Mouse (Mus musculus): ENCODE measurements around the gene Slc6a5. TPM values are rescaled to one million over a fixed set of nuclear protein-coding genes. Genes with fewer than 3 reads are reported as not detected.

Slc6a5 gene
- polyA plus RNA-seq, 1 experiment from 2014 or later, result not detected

DNA sequence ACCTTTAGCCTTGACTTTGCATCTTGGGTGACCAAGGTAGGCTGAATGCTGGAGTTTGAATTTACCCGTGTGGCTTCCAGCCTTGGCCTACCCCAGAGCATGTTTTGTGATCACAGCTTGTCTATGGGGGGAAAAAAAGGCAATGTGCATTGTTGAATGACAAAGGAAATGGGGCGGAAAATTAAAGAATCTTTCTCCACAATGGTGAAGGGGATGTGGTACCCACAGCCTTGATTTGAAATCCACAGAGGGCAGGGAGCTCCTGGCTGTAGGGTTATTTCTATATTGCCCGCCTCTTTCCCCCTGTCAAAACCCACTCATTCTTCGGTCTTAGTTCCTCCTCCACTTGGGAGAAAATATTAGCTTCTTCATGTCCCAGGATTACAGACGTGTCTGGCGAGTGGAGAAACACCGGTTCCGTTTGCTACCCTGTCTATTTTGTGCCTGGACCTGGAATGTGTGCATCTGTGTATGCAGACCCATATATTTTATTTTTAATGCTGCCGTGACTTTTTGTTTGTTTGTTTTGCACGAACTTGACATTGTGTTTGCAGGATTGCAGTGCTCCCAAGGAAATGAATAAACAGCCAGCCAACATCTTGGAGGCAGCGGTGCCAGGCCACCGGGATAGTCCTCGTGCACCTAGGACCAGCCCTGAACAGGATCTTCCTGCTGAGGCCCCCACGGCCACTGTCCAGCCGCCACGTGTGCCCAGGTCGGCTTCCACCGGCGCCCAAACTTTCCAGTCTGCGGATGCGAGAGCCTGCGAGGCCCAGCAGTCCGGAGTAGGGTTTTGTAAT, 1.4 kb downstream of the Slc6a5 start:
- 8% methylated on average over 23 of the region's 23 CpGs for WGBS
- H3K27me3 ChIP-seq (replicated peaks; ENCODE audit: insufficient read depth, low read length), result peaks cover 85% of the 10 kb centered on the region
- DNase-seq (ENCODE audit: low spot score) (no peak), ATAC-seq (no peak)
- no peak overlapping the region for H3K4me3 ChIP-seq (ENCODE audit: low read depth, low read length)
- no peak overlapping the region for H3K9ac ChIP-seq (replicated peaks; ENCODE audit: low read depth)
- TF ChIP-seq EP300 (IDR thresholded peaks at IDR 0.05) (no peak), CTCF (IDR thresholded peaks at IDR 0.05) (no peak)
- no peaks in the 10 kb centered on the region for H3K36me3 ChIP-seq (ENCODE audit: insufficient read depth, low read length)
- H3K4me1 ChIP-seq (ENCODE audit: insufficient read depth, low read depth, low read length), result no peaks in the 10 kb centered on the region
- no peak overlapping the region for H3K4me2 ChIP-seq (replicated peaks; ENCODE audit: low read depth, low read length)
- no peak overlapping the region for H3K27ac ChIP-seq (ENCODE audit: low read length)
- no peaks in the 10 kb centered on the region for H3K9me3 ChIP-seq (ENCODE audit: low read length)

DNA sequence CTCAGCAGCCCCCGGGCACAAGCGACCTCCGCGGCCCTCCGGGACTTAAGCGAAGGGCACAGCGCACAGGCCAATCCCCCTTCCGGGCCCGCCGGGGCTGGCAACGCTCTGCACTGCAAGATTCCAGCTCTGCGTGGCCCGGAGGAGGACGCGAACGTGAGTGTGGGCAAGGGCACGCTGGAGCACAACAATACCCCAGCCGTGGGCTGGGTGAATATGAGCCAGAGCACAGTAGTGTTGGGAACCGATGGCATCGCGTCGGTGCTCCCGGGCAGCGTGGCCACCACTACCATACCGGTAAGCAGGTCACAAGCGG, 2.0 kb downstream of the Slc6a5 start:
- ATAC-seq (no peak), DNase-seq (ENCODE audit: low spot score) (no peak)
- H3K36me3 ChIP-seq (ENCODE audit: insufficient read depth, low read length), result no peaks in the 10 kb centered on the region
- H3K27me3 ChIP-seq (replicated peaks; ENCODE audit: insufficient read depth, low read length), result peaks cover 87% of the 10 kb centered on the region
- no peaks in the 10 kb centered on the region for H3K9me3 ChIP-seq (ENCODE audit: low read length)
- no peak for TF ChIP-seq CTCF (IDR thresholded peaks at IDR 0.05)
- TF ChIP-seq EP300 (IDR thresholded peaks at IDR 0.05), result no peak
- H3K4me1 ChIP-seq (ENCODE audit: insufficient read depth, low read depth, low read length), result no peaks in the 10 kb centered on the region
- H3K4me3 ChIP-seq (ENCODE audit: low read depth, low read length), result no peak overlapping the region
- H3K9ac ChIP-seq (replicated peaks; ENCODE audit: low read depth), result no peak overlapping the region
- H3K27ac ChIP-seq (ENCODE audit: low read length), result no peak overlapping the region
- 3% methylated on average over 26 of the region's 26 CpGs for WGBS
- H3K4me2 ChIP-seq (replicated peaks; ENCODE audit: low read depth, low read length), result no peak overlapping the region

DNA sequence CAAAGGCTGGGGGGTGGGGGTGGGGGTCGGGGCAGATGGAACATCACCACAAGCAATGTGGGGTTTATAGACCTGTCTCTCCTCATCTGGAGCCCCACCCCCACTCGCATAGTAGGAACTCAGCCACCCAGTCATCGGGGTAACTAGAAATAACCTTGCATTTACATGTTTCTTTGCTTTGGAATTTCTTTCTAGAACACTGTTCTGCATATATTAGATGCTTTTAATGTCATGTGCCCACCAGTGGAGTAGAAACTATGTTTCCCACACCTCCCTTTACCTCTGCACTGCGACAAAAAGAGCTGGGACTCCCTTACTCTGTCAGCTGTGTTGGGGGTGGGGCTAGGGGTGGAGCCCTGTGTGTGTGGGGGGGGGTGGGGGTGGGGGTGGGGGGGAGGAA, 3.2 kb downstream of the Slc6a5 start:
- H3K27ac ChIP-seq (ENCODE audit: low read length), result no peak overlapping the region
- H3K4me3 ChIP-seq (ENCODE audit: low read depth, low read length), result no peak overlapping the region
- H3K27me3 ChIP-seq (replicated peaks; ENCODE audit: insufficient read depth, low read length), result peaks cover 76% of the 10 kb centered on the region
- H3K9ac ChIP-seq (replicated peaks; ENCODE audit: low read depth), result no peak overlapping the region
- no peaks in the 10 kb centered on the region for H3K9me3 ChIP-seq (ENCODE audit: low read length)
- H3K36me3 ChIP-seq (ENCODE audit: insufficient read depth, low read length), result no peaks in the 10 kb centered on the region
- no peak for ATAC-seq
- WGBS, result 1% methylated on average over 4 of the region's 4 CpGs
- DNase-seq (ENCODE audit: low spot score), result no peak
- no peaks in the 10 kb centered on the region for H3K4me1 ChIP-seq (ENCODE audit: insufficient read depth, low read depth, low read length)
- TF ChIP-seq EP300 (IDR thresholded peaks at IDR 0.05), result no peak
- no peak for TF ChIP-seq CTCF (IDR thresholded peaks at IDR 0.05)
- no peak overlapping the region for H3K4me2 ChIP-seq (replicated peaks; ENCODE audit: low read depth, low read length)

DNA sequence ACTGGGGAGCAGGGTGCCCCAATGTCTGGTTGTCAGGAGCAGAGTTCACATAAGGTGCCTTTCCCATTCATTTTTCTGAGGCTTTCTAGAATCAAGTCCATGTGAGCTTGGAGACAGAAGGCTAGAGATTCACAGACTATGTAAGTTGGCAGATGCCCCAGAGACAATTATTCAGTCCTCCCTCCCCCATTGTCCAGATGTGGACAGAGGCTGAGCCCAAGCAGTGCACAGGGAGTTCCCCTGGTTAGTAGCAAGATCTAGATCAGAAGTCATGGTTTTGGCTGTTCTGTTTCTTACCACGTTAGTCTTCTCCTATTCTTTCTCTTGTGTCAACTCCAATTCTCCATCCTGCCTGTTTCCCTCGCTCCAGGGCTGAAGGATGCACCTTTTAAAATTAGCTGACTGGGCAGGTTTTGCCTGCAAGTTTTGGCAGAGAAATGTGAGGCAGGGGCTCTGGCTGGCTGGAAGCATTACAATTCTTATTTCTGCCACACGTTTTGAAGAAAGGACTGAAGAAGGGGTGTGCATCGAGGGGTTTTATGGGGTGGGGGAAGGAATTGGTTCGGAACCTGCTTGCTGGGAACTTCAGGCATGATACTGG, 3.9 kb downstream of the Slc6a5 start:
- H3K27me3 ChIP-seq (replicated peaks; ENCODE audit: insufficient read depth, low read length), result peaks cover 69% of the 10 kb centered on the region
- H3K9ac ChIP-seq (replicated peaks; ENCODE audit: low read depth), result no peak overlapping the region
- no peak for DNase-seq (ENCODE audit: low spot score)
- no peak overlapping the region for H3K4me3 ChIP-seq (ENCODE audit: low read depth, low read length)
- no peak overlapping the region for H3K27ac ChIP-seq (ENCODE audit: low read length)
- H3K9me3 ChIP-seq (ENCODE audit: low read length), result no peaks in the 10 kb centered on the region
- no peaks in the 10 kb centered on the region for H3K4me1 ChIP-seq (ENCODE audit: insufficient read depth, low read depth, low read length)
- 1% methylated on average over 5 of the region's 5 CpGs for WGBS
- TF ChIP-seq EP300 (IDR thresholded peaks at IDR 0.05), result no peak
- TF ChIP-seq CTCF (IDR thresholded peaks at IDR 0.05), result no peak
- no peak for ATAC-seq
- H3K36me3 ChIP-seq (ENCODE audit: insufficient read depth, low read length), result no peaks in the 10 kb centered on the region
- H3K4me2 ChIP-seq (replicated peaks; ENCODE audit: low read depth, low read length), result no peak overlapping the region

DNA sequence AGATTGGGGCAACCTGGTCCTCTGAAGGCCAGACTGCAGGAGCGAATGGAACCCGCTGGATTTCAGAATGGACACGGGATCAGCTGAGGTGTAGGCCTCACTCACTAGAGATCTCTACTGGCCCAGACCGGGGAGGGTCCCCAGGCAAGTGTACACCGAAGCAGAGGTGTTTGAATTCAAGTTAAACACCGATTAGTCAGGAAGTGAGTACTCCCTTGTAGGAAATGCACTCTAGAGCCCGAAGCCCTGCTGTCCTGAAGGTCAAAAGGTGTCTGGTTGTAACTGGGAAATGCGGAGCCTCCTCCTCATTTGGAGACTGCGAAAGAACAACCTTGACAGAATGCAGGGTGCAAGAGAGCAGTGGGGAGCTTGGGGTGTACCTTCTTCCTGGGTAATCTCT, 5.0 kb downstream of the Slc6a5 start:
- WGBS, result 3% methylated on average over 9 of the region's 9 CpGs
- peaks cover 58% of the 10 kb centered on the region for H3K27me3 ChIP-seq (replicated peaks; ENCODE audit: insufficient read depth, low read length)
- TF ChIP-seq EP300 (IDR thresholded peaks at IDR 0.05) (no peak), CTCF (IDR thresholded peaks at IDR 0.05) (no peak)
- no peak for ATAC-seq
- no peak overlapping the region for H3K27ac ChIP-seq (ENCODE audit: low read length)
- no peaks in the 10 kb centered on the region for H3K36me3 ChIP-seq (ENCODE audit: insufficient read depth, low read length)
- no peaks in the 10 kb centered on the region for H3K9me3 ChIP-seq (ENCODE audit: low read length)
- H3K4me3 ChIP-seq (ENCODE audit: low read depth, low read length), result no peak overlapping the region
- H3K4me2 ChIP-seq (replicated peaks; ENCODE audit: low read depth, low read length), result no peak overlapping the region
- H3K9ac ChIP-seq (replicated peaks; ENCODE audit: low read depth), result no peak overlapping the region
- no peaks in the 10 kb centered on the region for H3K4me1 ChIP-seq (ENCODE audit: insufficient read depth, low read depth, low read length)
- no peak for DNase-seq (ENCODE audit: low spot score)

DNA sequence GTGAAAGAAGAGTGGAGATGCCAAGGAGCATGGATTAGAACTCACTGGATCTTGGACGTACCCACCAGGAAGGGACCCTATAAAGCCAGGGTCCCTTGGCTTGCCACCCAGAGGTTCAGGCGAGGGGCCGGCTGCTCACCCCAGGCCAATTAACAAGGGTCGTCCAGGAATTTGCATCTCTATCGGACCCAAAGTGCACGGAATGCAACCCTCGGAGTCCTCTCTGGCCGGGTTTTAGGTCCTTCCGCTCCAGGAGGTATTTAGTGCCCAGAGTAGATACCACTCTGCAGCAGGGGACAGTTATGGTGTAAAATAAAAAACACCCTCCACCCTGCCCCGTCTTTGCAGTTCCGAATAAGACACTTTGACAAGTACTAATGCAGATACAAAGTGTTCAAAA, 5.5 kb downstream of the Slc6a5 start:
- ATAC-seq (no peak), DNase-seq (ENCODE audit: low spot score) (no peak)
- H3K27ac ChIP-seq (ENCODE audit: low read length), result no peak overlapping the region
- H3K9me3 ChIP-seq (ENCODE audit: low read length), result no peaks in the 10 kb centered on the region
- no peaks in the 10 kb centered on the region for H3K4me1 ChIP-seq (ENCODE audit: insufficient read depth, low read depth, low read length)
- no peak overlapping the region for H3K9ac ChIP-seq (replicated peaks; ENCODE audit: low read depth)
- TF ChIP-seq EP300 (IDR thresholded peaks at IDR 0.05), result no peak
- no peak for TF ChIP-seq CTCF (IDR thresholded peaks at IDR 0.05)
- no peak overlapping the region for H3K4me2 ChIP-seq (replicated peaks; ENCODE audit: low read depth, low read length)
- 2% methylated on average over 11 of the region's 11 CpGs for WGBS
- peaks cover 53% of the 10 kb centered on the region for H3K27me3 ChIP-seq (replicated peaks; ENCODE audit: insufficient read depth, low read length)
- H3K36me3 ChIP-seq (ENCODE audit: insufficient read depth, low read length), result no peaks in the 10 kb centered on the region
- H3K4me3 ChIP-seq (ENCODE audit: low read depth, low read length), result no peak overlapping the region
